Mouse (Mus musculus) MEL (cell line): ENCODE measurements around the gene Gpr19. TPM values are rescaled to one million over a fixed set of nuclear protein-coding genes. Genes with fewer than 3 reads are reported as not detected.

Source experiments
- DNase-seq: peaks from one replicate; pipeline ENCODE4 v3.0.0; 2011; ENCODE audit warnings: low read depth, low spot score
- H3K27ac ChIP-seq: 2 replicates; pipeline ENCODE4 v1.5.1; 2012; ENCODE audit warnings: low read depth, mild to moderate bottlenecking, control low read depth, low read length, moderate library complexity; ENCODE audit not compliant: control insufficient read depth
- H3K27me3 ChIP-seq, 2 experiments: fragments of 150-350 bp in 1 of 2; sonication (generic) in 1 of 2; 2 replicates each; pipeline ENCODE4 v1.6.1; 2012; ENCODE audit warnings: low read length in 2 of 2, mild to moderate bottlenecking in 2 of 2, improper control_type of control experiment in 1 of 2, moderate library complexity in 1 of 2; ENCODE audit not compliant: insufficient read depth in 2 of 2, control insufficient read depth in 1 of 2
- H3K36me3 ChIP-seq, 2 experiments: 2 replicates each; pipeline ENCODE4 v1.6.1; 2012 to 2014; ENCODE audit warnings: low read length in 2 of 2, improper control_type of control experiment in 1 of 2, inconsistent platforms in 1 of 2, mild to moderate bottlenecking in 1 of 2; ENCODE audit not compliant: insufficient read depth in 2 of 2, control insufficient read depth in 1 of 2
- H3K4me1 ChIP-seq, 2 experiments: fragments of 150-350 bp in 1 of 2; sonication (generic) in 1 of 2; 2 replicates each; pipeline ENCODE4 v1.6.1; 2012; ENCODE audit warnings: low read length in 2 of 2, improper control_type of control experiment in 1 of 2, mild to moderate bottlenecking in 1 of 2; ENCODE audit not compliant: insufficient read depth in 2 of 2, control insufficient read depth in 1 of 2
- H3K4me3 ChIP-seq, 2 experiments: fragments of 150-350 bp in 1 of 2; sonication (generic) in 1 of 2; 2 replicates each; pipeline ENCODE4 v1.5.1; 2012; ENCODE audit warnings: low read depth in 2 of 2, low read length in 2 of 2, mild to moderate bottlenecking in 2 of 2, moderate library complexity in 2 of 2, control low read depth in 1 of 2, improper control_type of control experiment in 1 of 2; ENCODE audit not compliant: control insufficient read depth in 1 of 2, insufficient read depth in 1 of 2
- H3K79me2 ChIP-seq: 2 replicates; pipeline ENCODE4 v1.6.1; 2012; ENCODE audit warnings: mild to moderate bottlenecking, low read length, moderate library complexity; ENCODE audit not compliant: control insufficient read depth, poor library complexity, insufficient read depth
- H3K9ac ChIP-seq: 2 replicates; pipeline ENCODE4 v1.6.1; 2012; ENCODE audit warnings: low read depth, mild to moderate bottlenecking, control low read depth, low read length, moderate library complexity; ENCODE audit not compliant: control insufficient read depth, poor library complexity, severe bottlenecking
- H3K9me3 ChIP-seq: fragments of 150-350 bp; sonication (generic); replicated peaks from 2 replicates; pipeline ENCODE4 v1.6.1; 2012; ENCODE audit warnings: mild to moderate bottlenecking, low read length, improper control_type of control experiment, moderate library complexity; ENCODE audit not compliant: insufficient read depth
- BHLHE40 ChIP-seq: IDR thresholded peaks from 2 replicates; pipeline ENCODE4 v1.6.1; 2012; ENCODE audit warnings: low read depth, mild to moderate bottlenecking, inconsistent platforms, low read length, improper control_type of control experiment, borderline replicate concordance
- CHD1 ChIP-seq: IDR thresholded peaks from 2 replicates; pipeline ENCODE4 v1.6.1; 2012; ENCODE audit warnings: low read depth, mild to moderate bottlenecking, inconsistent platforms, low read length, improper control_type of control experiment
- CTCF ChIP-seq, 3 experiments: IDR thresholded peaks in 2 of 3; conservative IDR thresholded peaks in 1 of 3; 2 replicates each; pipeline ENCODE4 v1.5.1; 2011 to 2012; ENCODE audit warnings: low read length in 3 of 3, low read depth in 2 of 3, mild to moderate bottlenecking in 2 of 3, improper control_type of control experiment in 1 of 3, inconsistent platforms in 1 of 3, mixed read lengths in 1 of 3, moderate library complexity in 1 of 3; ENCODE audit not compliant: control insufficient read depth in 1 of 3, insufficient read depth in 1 of 3, poor library complexity in 1 of 3, severe bottlenecking in 1 of 3
- ELF1 ChIP-seq: IDR thresholded peaks from 2 replicates; pipeline ENCODE4 v1.6.1; 2014; ENCODE audit warnings: low read depth, mild to moderate bottlenecking, inconsistent platforms, low read length, improper control_type of control experiment, moderate library complexity
- EP300 ChIP-seq, 2 experiments: IDR thresholded peaks; 2 replicates each; pipeline ENCODE4 v1.6.1; 2011; ENCODE audit warnings: improper control_type of control experiment in 2 of 2, low read length in 2 of 2, low read depth in 1 of 2, mild to moderate bottlenecking in 1 of 2
- ETS1 ChIP-seq: IDR thresholded peaks from 2 replicates; pipeline ENCODE4 v1.6.1; 2012; ENCODE audit warnings: low read depth, mild to moderate bottlenecking, inconsistent platforms, low read length, improper control_type of control experiment, moderate library complexity
- GABPA ChIP-seq: IDR thresholded peaks from 2 replicates; pipeline ENCODE4 v1.6.1; 2012; ENCODE audit warnings: low read depth, mild to moderate bottlenecking, inconsistent platforms, low read length, improper control_type of control experiment, moderate library complexity
- GATA1 ChIP-seq: IDR thresholded peaks from 2 replicates; pipeline ENCODE4 v1.6.1; 2011; ENCODE audit warnings: low read depth, low read length, improper control_type of control experiment
- HCFC1 ChIP-seq: IDR thresholded peaks from 2 replicates; pipeline ENCODE4 v1.6.1; 2012; ENCODE audit warnings: low read depth, mild to moderate bottlenecking, inconsistent platforms, low read length, improper control_type of control experiment, moderate library complexity
- JUND ChIP-seq: IDR thresholded peaks from 2 replicates; pipeline ENCODE4 v1.6.1; 2011; ENCODE audit warnings: low read depth, mild to moderate bottlenecking, improper control_type of control experiment, low read length
- KAT2A ChIP-seq: conservative IDR thresholded peaks from 2 replicates; pipeline ENCODE4 v1.6.1; 2012; ENCODE audit warnings: low read depth, low read length, improper control_type of control experiment, inconsistent platforms
- MAZ ChIP-seq: IDR thresholded peaks from 2 replicates; pipeline ENCODE4 v1.6.1; 2012; ENCODE audit warnings: low read depth, mild to moderate bottlenecking, inconsistent platforms, low read length, improper control_type of control experiment
- MYB ChIP-seq: IDR thresholded peaks from 2 replicates; pipeline ENCODE4 v1.6.1; 2011; ENCODE audit warnings: mild to moderate bottlenecking, low read depth, low read length, improper control_type of control experiment
- MYC ChIP-seq: IDR thresholded peaks from 2 replicates; pipeline ENCODE4 v1.6.1; 2011; ENCODE audit warnings: low read depth, mild to moderate bottlenecking, low read length, improper control_type of control experiment, moderate library complexity
- NELFE ChIP-seq: IDR thresholded peaks from 2 replicates; pipeline ENCODE4 v1.6.1; 2011; ENCODE audit warnings: low read depth, low read length, improper control_type of control experiment
- NRF1 ChIP-seq: IDR thresholded peaks from 2 replicates; pipeline ENCODE4 v1.6.1; 2014; ENCODE audit warnings: low read depth, mild to moderate bottlenecking, inconsistent platforms, low read length, improper control_type of control experiment, moderate library complexity; ENCODE audit not compliant: poor library complexity, insufficient read depth, severe bottlenecking
- POLR2AphosphoS5 ChIP-seq: IDR thresholded peaks from 2 replicates; pipeline ENCODE4 v1.6.1; 2012; ENCODE audit warnings: low read depth, borderline replicate concordance, mild to moderate bottlenecking, inconsistent platforms, low read length, moderate library complexity, mixed read lengths
- RCOR1 ChIP-seq: IDR thresholded peaks from 2 replicates; pipeline ENCODE4 v1.6.1; 2012; ENCODE audit warnings: low read depth, mild to moderate bottlenecking, inconsistent platforms, low read length, improper control_type of control experiment
- SIN3A ChIP-seq: IDR thresholded peaks from 2 replicates; pipeline ENCODE4 v1.6.1; 2012; ENCODE audit warnings: low read length, improper control_type of control experiment, inconsistent platforms
- SMC3 ChIP-seq: IDR thresholded peaks from 2 replicates; pipeline ENCODE4 v1.6.1; 2011; ENCODE audit warnings: low read depth, low read length, improper control_type of control experiment
- TAL1 ChIP-seq: IDR thresholded peaks from 2 replicates; pipeline ENCODE4 v1.6.1; 2012; ENCODE audit warnings: mild to moderate bottlenecking, inconsistent platforms, low read length, moderate library complexity, mixed read lengths
- UBTF ChIP-seq: IDR thresholded peaks from 2 replicates; pipeline ENCODE4 v1.6.1; 2012; ENCODE audit warnings: low read depth, mild to moderate bottlenecking, inconsistent platforms, low read length, improper control_type of control experiment, moderate library complexity, borderline replicate concordance; ENCODE audit not compliant: insufficient read depth
- USF2 ChIP-seq, 2 experiments: IDR thresholded peaks; 2 replicates each; pipeline ENCODE4 v1.6.1; 2011 to 2012; ENCODE audit warnings: improper control_type of control experiment in 2 of 2, low read length in 2 of 2, borderline replicate concordance in 1 of 2, inconsistent platforms in 1 of 2, low read depth in 1 of 2, mild to moderate bottlenecking in 1 of 2; ENCODE audit not compliant: insufficient read depth in 1 of 2
- ZKSCAN1 ChIP-seq: IDR thresholded peaks from 2 replicates; pipeline ENCODE4 v1.6.1; 2012; ENCODE audit warnings: low read depth, mild to moderate bottlenecking, inconsistent platforms, low read length, improper control_type of control experiment, moderate library complexity
- ZMIZ1 ChIP-seq: IDR thresholded peaks from 2 replicates; pipeline ENCODE4 v1.6.1; 2012; ENCODE audit warnings: low read depth, mild to moderate bottlenecking, inconsistent platforms, low read length, improper control_type of control experiment, moderate library complexity
- ZNF384 ChIP-seq: IDR thresholded peaks from 2 replicates; pipeline ENCODE4 v1.6.1; 2012; ENCODE audit warnings: low read depth, mild to moderate bottlenecking, inconsistent platforms, low read length, improper control_type of control experiment
- polyA plus RNA-seq, 2 experiments: library from polyadenylated mRNA; stranded (reverse) in 1 of 2; unstranded in 1 of 2; fragments of >175 nt in 1 of 2; fragments of >200 nt in 1 of 2; gene quantifications; 2 replicates each; pipeline versions ENCODE4 v1.2.1 to v1.2.4; 2012; ENCODE audit warnings: low replicate concordance in 2 of 2, low read depth in 1 of 2; ENCODE audit not compliant: insufficient read length in 2 of 2, insufficient read depth in 1 of 2, missing spikeins in 1 of 2
- total RNA-seq: library from RNA; depleted of rRNA; stranded (reverse); fragments of 300-350 nt; gene quantifications from 2 replicates; pipeline ENCODE4 v1.2.3, GENCODE M21; 2012

The Gpr19 gene
- total and polyA plus RNA-seq, 3 experiments = 8.4 to 11.7 TPM; not detected in 1

DNA sequence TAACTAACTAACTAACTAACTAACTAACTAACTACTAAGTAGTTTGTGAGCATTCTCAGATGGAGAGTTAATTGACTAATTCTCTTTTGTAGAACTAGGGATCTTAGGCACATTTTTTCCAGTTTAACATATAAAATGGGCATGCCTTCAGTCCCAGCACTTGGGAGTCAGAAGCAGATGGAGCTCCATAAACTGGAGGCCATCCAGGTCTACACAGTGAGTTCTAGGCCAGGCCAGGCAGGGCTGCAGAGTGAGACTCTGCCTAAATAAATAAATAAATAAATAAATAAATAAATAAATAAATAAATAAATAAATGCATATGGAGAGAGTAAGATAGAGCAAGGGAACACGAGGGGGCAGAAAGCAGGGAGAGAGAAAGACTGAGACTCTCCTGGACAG is 20.5 kb downstream of the Gpr19 start:
- Histone ChIP-seq H3K79me2 (no peaks in the 10 kb centered on the region), H3K36me3 (peaks cover 0 to 3% of the 10 kb centered on the region in 2 experiments; a peak in 2 of 4 replicates), H3K4me3 (no peak overlapping the region), H3K27ac (no peak overlapping the region), H3K27me3 (no peaks in the 10 kb centered on the region), H3K4me1 (peaks cover 4% of the 10 kb centered on the region in 2 experiments; a peak in 2 of 4 replicates), H3K9ac (no peak overlapping the region), H3K9me3 (no peaks in the 10 kb centered on the region)
- TF ChIP-seq MYB (no peak), SIN3A (no peak), ZNF384 (no peak), CTCF (IDR thresholded peaks at IDR 0.05 in 2 of 3, conservative IDR thresholded peaks at IDR 0.05 in 1 of 3; ENCODE audit: control insufficient read depth in 1 of 3, insufficient read depth in 1 of 3, low read depth in 2 of 3, low read length in 3 of 3, poor library complexity in 1 of 3, severe bottlenecking in 1 of 3) (no peak), CHD1 (no peak), TAL1 (no peak), EP300 (IDR thresholded peaks at IDR 0.05; ENCODE audit: low read depth in 1 of 2, low read length in 2 of 2) (no peak), ETS1 (no peak), SMC3 (no peak), GABPA (no peak), GATA1 (no peak)
- DNase-seq = no peak

GRCm38 (mm10) chr6:134877276-134877675 is 21.1 kb downstream of the Gpr19 start:
- no peaks in the 10 kb centered on the region for H3K27me3 ChIP-seq
- H3K9ac ChIP-seq = no peak overlapping the region
- no peaks in the 10 kb centered on the region for H3K79me2 ChIP-seq
- DNase-seq = no peak
- peaks cover 0 to 3% of the 10 kb centered on the region in 2 experiments; a peak in 2 of 4 replicates for H3K36me3 ChIP-seq
- H3K4me3 ChIP-seq = no peak overlapping the region
- H3K27ac ChIP-seq = no peak overlapping the region
- H3K4me1 ChIP-seq = peaks cover 4% of the 10 kb centered on the region in 2 experiments; a peak in 2 of 4 replicates
- no peaks in the 10 kb centered on the region for H3K9me3 ChIP-seq
- TF ChIP-seq JUND = no peak
- TF ChIP-seq EP300 (IDR thresholded peaks at IDR 0.05; ENCODE audit: low read depth in 1 of 2, low read length in 2 of 2) = no peak
- no peak for TF ChIP-seq KAT2A
- no peak for TF ChIP-seq MYC
- TF ChIP-seq ZMIZ1 = no peak
- TF ChIP-seq RCOR1 = no peak
- TF ChIP-seq SMC3 = no peak
- TF ChIP-seq ELF1 = no peak
- TF ChIP-seq NELFE = no peak
- TF ChIP-seq CTCF (IDR thresholded peaks at IDR 0.05 in 2 of 3, conservative IDR thresholded peaks at IDR 0.05 in 1 of 3; ENCODE audit: control insufficient read depth in 1 of 3, insufficient read depth in 1 of 3, low read depth in 2 of 3, low read length in 3 of 3, poor library complexity in 1 of 3, severe bottlenecking in 1 of 3) = no peak
- TF ChIP-seq ZKSCAN1 = no peak
- TF ChIP-seq MYB = no peak
- no peak for TF ChIP-seq HCFC1
- no peak for TF ChIP-seq MAZ
- no peak for TF ChIP-seq BHLHE40
- TF ChIP-seq GATA1 = no peak
- no peak for TF ChIP-seq USF2 (IDR thresholded peaks at IDR 0.05; ENCODE audit: borderline replicate concordance in 1 of 2, insufficient read depth in 1 of 2, low read depth in 1 of 2, low read length in 2 of 2)
- no peak for TF ChIP-seq POLR2AphosphoS5
- TF ChIP-seq NRF1 = no peak
- TF ChIP-seq UBTF = no peak
